Mouse (Mus musculus): ENCODE results near the gene Atp13a2. TPM values are rescaled to one million over a fixed set of nuclear protein-coding genes. Genes with fewer than 3 reads are reported as not detected.
A peak's percentile ranks its signal among the peaks of the same experiment; 100 is the strongest.

The Atp13a2 gene
- 10 to 100 TPM; 30.2 to 31.0 TPM for total RNA-seq (2021)
- long read RNA-seq, experiment 1, transcript Atp13a2-201 (29 exons, 3,956 nt) = major isoform, 23 of 59 reads
- long read RNA-seq, experiment 1, transcript Atp13a2-203 (29 exons, 3,882 nt) = minor isoform, 12 of 59 reads
- long read RNA-seq, experiment 1, partial matches to known transcripts = 12 of 59 reads
- long read RNA-seq, experiment 1, other reads (novel, unspliced or antisense) = 12 of 59 reads
- long read RNA-seq, experiment 2, transcript Atp13a2-203 (29 exons, 3,882 nt) = minor isoform, 15 of 120 reads
- long read RNA-seq, experiment 2, transcript Atp13a2-201 (29 exons, 3,956 nt) = major isoform, 26 of 120 reads
- long read RNA-seq, experiment 2, partial matches to known transcripts = 59 of 120 reads
- long read RNA-seq, experiment 2, other reads (novel, unspliced or antisense) = 20 of 120 reads

- peak; percentile 91 to 93 for DNase-seq (ENCODE audit: low spot score in 2 of 2)
Measured at GRCm38 (mm10) chr4:140986711-140987395, at the start of gene Atp13a2. TSS of gene Atp13a2 (plus strand) at chr4:140986873.

DNA sequence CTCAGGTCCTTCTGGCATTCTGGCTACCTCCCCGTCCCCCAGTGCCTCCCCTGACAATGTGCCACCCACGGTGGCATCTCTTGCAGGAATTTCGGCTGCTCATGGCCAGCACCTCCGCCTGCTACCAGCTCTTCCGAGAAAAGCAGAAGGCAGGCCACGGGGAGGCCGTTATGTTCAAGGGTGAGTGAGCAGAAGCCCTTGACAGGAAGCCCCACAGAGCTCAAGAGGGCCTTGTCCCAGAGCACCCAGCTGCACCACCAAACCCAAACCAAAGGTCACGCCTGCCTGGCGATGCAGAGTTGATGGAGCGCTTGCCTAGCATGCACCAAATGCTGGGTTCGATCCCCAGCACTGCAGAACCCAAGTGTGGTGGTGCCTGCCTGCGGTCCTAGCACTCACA lies 42.3 kb upstream of the Atp13a2 start:
- DNase-seq (ENCODE audit: low spot score in 2 of 2) = no peak

DNA sequence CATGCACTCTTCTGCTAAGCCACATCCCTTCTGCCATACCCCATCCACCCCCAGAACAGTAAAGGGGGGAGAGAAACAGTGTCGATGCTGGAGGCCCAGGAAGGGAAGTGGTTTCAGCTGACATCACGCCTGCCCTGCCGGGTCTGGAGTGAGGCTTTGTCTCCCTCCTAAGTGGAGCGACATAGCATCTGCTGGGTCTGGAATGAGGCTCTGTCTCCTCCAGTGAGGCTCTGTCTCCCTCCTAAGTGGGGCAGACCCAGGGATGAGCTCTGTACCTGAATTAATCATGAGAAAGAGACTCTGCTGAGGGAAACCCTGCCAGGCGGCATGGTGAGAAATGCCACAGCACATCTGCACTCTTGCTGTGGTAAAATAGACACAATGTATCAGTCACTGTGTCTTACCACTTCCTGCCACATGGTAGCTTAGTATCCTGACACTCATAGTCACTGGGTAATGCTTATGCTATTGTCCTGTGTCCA lies 41.7 kb upstream of the Atp13a2 start:
- no peak for DNase-seq (ENCODE audit: low spot score in 2 of 2)

GRCm38 (mm10) chr4:140945571-140945970 lies 41.1 kb upstream of the Atp13a2 start:
- no peak for DNase-seq (ENCODE audit: low spot score in 2 of 2)

DNA sequence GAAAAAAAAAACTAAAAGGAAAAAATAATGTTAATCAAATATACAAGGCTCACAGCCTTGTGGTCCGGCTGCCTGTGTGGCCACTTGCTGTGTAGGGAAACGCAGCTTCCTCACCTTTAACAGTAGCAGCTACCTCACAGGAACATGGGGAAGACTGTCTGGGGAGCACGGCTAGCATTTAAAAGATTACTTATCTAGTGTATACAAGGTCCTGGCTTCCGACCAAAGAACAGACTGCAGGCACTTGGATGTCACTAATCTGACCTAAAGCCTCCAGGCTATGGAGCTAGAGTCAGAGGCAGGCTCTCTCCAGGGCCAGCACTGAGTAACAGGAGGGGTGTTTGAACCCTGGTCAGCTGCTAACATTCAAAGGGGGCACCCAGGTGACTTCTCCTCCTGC lies 40.6 kb upstream of the Atp13a2 start:
- DNase-seq (ENCODE audit: low spot score in 2 of 2) = no peak

DNA sequence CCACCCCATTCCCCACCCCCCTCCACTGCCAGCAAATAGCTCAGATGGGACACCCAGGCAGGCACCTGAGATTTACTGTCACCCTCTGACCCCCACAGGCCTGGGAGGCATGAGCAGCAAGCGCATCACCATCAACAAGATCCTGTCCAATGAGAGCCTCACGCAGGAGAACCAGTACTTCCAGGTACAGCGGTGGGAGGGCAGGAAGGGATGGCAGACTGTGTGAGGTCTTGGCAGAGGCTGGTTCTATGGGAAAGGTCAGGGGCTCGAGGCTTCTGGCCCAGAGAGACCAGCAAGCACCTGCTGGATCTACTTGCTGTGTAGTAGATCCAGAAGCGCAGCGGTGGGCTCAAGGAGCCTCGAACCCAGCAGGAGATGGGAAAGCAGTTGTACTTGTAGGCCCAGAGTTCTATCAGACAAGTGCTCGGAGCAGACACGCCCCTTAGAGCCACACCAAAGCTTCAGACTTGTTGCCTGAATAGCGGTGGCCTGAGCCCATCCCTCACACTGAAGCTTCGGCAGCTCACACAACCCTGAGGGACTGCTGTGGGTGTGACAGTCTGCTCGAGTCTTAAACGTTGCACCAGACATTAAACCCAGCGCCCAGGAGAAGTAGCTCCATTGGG lies 40.0 kb upstream of the Atp13a2 start:
- no peak for DNase-seq (ENCODE audit: low spot score in 2 of 2)

DNA sequence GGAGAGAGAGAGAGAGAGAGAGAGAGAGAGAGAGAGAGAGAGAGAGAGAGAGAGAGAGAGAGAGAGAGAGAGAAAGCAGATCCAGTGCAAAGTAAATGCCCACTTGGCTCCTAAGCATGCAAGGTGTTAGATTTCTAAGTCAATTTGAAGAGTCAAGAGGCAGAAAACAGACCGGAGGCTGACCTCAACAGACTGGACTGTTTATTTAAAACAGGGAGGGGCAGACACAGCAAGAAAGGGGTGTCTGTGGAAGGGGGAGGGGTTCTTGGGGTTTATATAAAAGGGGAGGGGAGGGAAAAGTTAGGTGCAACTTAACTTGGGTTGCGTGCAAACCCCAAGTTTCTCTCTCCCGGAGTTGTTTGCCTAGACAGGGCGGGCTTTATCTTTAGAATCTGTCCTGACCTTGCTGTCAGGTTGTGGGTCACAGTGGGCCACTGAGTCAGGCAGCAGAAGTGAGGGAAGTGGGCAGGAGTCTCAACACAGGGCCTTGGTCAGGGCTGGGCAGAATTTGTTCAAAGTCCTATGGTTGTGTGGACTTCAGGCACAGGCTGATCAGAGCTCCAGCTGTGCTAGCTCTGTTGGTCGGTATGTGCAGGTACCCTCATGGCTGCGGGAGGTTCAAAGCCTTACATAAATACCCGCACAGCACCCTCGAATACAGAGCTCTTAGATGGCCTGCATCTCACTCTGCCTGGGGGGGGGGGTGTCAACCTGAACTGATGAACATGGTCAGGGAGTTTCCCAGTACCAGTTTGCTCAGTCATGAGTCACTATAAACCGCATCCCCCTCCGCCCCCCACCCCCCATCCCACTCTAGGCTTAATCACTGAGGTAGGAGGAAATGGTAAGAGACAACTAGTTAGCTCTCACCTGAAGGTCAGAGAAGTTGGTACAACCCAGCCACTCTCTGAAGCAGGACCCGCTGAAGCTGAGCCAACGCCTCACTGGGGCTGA lies 38.9 kb upstream of the Atp13a2 start:
- no peak for DNase-seq (ENCODE audit: low spot score in 2 of 2)

GRCm38 (mm10) chr4:140948481-140948880 lies 38.2 kb upstream of the Atp13a2 start:
- no peak for DNase-seq (ENCODE audit: low spot score in 2 of 2)

- no peak for DNase-seq (ENCODE audit: low spot score in 2 of 2)
Measured at GRCm38 (mm10) chr4:140949052-140949451, 37.6 kb upstream of the Atp13a2 start.

GRCm38 (mm10) chr4:140949616-140950015 lies 37.1 kb upstream of the Atp13a2 start:
- no peak for DNase-seq (ENCODE audit: low spot score in 2 of 2)

DNA sequence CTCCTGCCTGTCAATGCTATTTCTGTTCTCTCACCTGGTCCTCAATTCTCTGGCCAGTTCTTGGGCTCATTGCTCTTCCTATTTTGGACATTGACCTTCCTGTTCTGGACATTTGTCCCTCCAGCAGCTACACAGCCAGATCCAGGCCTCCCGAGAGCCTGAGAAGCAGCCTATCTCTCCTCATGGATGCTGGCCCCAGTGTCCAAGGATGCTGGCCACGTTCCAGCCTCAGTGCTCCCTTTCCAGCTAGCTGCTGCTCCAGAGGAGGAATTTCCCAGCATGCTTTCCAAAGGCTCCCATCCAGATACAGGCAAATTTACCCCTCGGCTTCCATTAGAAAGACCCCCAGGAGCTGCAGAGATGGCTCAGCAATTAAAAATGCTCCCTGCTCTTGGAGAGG lies 36.1 kb upstream of the Atp13a2 start:
- DNase-seq (ENCODE audit: low spot score in 2 of 2) = no peak

DNA sequence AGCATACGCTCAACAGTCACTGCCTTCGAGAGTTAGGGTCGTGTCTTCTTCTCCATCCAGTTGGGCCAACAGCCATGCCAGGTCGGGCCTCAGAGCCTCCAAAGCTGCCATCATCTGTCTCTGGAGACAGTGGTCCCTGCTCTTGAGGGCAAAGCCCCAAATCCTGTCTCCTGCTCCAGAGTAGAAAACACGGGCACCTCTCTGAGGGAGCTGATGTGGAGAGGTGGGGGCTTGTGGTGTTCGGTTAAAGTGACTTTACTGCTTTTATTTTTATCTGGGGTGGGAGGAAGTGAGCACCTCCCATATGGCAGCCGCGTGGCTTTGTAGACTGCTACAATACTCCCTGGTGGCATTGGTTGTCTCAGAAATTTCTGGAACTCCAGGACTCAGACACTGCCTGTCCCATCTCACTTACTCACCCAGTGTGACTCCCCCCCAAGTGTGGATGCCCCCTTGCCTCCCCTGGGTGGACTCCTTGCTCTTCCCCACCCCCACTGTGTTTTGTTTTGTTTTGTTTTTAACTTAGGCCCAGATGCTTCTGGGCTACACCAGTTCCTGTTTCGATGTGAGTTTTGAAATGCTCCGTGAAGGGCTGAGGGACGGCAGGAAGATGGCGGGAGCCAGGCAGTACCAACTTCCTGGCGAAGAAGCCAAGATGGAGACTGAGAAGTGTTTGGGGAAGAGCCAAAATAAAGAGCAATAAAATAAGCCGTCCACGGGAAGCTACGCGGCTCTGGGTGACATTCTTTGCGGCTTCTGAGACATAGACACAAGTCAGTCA lies 34.6 kb upstream of the Atp13a2 start:
- DNase-seq (ENCODE audit: low spot score in 2 of 2) = no peak

GRCm38 (mm10) chr4:140957131-140957702 lies 29.5 kb upstream of the Atp13a2 start:
- DNase-seq (ENCODE audit: low spot score in 2 of 2) = peak in 1 of 2 experiments; percentile 2

DNA sequence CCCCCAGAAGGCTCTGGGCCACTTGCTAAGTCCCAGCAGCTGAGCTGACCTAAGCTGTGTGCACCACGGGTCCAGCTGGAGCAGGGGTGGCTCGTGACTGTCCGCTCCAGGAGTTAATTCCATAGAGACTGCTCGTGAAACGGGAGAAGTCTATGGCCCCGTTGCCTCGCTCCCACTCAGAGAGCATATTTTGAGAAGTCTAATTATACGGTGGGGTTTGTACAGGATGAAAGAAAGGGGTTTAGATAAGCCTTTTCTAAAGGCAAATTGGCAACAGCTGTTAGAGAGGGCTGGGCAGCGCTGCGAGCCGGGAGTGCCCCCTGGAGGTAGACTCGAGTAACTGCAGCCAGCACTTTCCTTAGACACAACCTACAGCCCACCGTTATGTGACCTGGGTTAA lies 28.9 kb upstream of the Atp13a2 start:
- peak; percentile 73 to 80 for DNase-seq (ENCODE audit: low spot score in 2 of 2)

DNA sequence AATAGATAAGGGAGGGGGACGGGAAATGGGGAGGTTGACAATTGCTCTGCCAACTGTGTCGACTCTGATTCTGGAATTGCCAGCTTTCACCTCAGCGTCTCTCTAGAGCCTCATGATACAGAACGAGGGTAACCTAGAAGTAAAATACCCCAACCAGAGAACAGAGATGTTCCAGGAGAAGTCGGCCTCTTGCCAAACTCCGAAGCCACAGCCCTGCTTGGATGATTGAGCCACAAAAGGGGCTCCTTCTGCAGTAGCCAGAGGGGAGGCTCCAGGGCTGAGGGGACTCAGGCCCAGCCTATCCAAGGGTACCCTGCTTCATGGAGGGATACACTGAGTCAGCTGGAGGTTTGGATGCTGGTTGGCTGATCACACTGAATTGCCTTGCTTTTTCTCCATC lies 28.4 kb upstream of the Atp13a2 start:
- DNase-seq (ENCODE audit: low spot score in 2 of 2) = peak; percentile 18 to 21

DNA sequence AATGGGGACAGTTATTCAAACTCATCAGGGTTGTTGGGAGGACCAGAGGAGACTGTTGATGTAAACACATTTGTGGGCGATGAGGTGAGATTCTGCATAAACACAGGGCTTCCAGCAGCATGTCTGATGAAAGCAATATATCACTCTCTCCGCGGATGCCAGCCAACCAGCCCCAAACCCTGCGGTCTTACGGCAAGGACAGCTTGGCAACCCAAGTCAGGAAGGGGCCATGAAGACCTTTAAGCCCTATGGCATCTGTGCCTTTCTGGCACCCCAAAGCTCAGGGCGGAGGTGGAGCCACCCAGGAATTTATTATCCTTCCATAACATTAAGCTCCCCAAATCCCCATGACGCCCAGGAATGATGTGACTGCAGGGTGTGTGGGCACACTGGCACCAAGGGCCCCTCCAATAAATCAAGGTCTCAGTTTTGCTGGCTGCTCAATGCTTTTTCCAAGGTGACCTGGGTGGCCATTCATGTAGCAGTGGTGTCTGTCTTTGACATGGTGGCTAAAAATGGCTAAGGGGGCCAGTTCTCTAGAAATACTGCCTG lies 27.5 kb upstream of the Atp13a2 start:
- DNase-seq (ENCODE audit: low spot score in 2 of 2) = no peak

DNA sequence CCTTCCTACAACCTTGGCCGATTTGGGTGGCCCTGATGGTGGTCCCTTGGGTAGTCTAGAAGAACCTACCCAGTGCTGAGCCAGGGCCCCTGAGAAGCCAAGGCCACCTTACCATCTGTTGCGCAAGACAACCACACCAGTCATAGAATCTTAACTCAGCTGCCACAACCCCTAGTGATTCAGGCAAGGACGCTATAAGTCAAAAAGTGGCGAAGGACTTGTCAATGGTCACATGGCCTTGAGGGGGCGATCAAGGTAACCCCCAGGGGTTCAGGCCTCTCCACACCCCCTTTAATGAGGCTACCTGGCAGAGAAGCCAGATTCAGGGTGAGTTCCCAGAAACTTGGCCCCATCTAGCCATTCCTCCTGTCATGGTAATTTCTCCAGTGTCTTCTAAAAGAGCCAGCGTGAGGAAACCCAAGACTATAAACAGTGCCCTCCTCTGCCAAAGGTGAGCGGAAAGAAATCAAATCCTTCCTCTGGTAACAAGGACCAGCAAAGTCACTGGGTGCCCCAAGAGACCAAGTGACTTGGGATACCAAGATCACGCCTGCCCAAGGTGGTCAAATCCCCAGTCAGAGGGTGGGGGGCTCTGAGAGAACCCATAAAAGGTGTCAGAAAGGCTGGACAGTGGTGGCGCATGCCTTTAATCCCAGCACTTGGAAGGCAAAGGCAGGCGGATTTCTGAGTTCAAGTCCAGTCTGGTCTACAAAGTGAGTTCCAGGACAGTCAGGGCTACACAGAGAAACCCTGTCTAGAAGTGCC lies 26.8 kb upstream of the Atp13a2 start:
- peak in 1 of 2 experiments; percentile 47 for DNase-seq (ENCODE audit: low spot score in 2 of 2)

- DNase-seq (ENCODE audit: low spot score in 2 of 2) = peak; percentile 89 to 92
Measured at GRCm38 (mm10) chr4:140960781-140961466, 25.7 kb upstream of the Atp13a2 start, which contains the start of gene Sdhb. TSS of gene Sdhb (plus strand) at chr4:140961203.

Data from adrenal gland, adult 18-20 months (tissue).